Mouse (Mus musculus): ENCODE measurements at regions not wholly inside any gene's neighbourhood (a gene's known extent, or its start where the extent isn't known, plus 50 kb on each side); places are given as distances from the start of the nearest gene placed in this dataset.

- Histone ChIP-seq H3K4me3 (ENCODE audit: control insufficient read depth in 1 of 2, insufficient read depth in 1 of 2, low read depth in 1 of 2, low read length in 2 of 2) (no peak overlapping the region), H3K9ac (ENCODE audit: low read length) (no peak overlapping the region), H3K36me3 (ENCODE audit: control insufficient read depth, insufficient read depth, low read length) (no peaks in the 10 kb centered on the region), H3K9me3 (ENCODE audit: control insufficient read depth, low read length) (0 out of 2 replicates have a peak, but pooled peaks cover 2% of the 10 kb centered on the region), H3K4me2 (ENCODE audit: low read length) (no peak overlapping the region), H3K27me3 (ENCODE audit: control insufficient read depth, insufficient read depth, low read length) (no peaks in the 10 kb centered on the region), H3K4me1 (ENCODE audit: control insufficient read depth in 2 of 2, insufficient read depth in 2 of 2, low read length in 2 of 2) (no peaks in the 10 kb centered on the region), H3K27ac (replicated peaks in 1 of 2; ENCODE audit: control insufficient read depth in 1 of 2, insufficient read depth in 1 of 2, low read depth in 2 of 2, low read length in 2 of 2) (no peak overlapping the region)
- ATAC-seq (ENCODE audit: insufficient number of reproducible peaks, insufficient read depth, low FRiP score, low read depth), result no peak
- WGBS, result 83% methylated on average over 8 of the region's 8 CpGs
Measured at GRCm38 (mm10) chr2:57424879-57425278, 187.4 kb downstream of the Gpd2 start.

- Histone ChIP-seq H3K9ac (ENCODE audit: low read length) (no peak overlapping the region), H3K4me1 (ENCODE audit: control insufficient read depth in 2 of 2, insufficient read depth in 2 of 2, low read length in 2 of 2) (no peaks in the 10 kb centered on the region), H3K9me3 (ENCODE audit: control insufficient read depth, low read length) (0 out of 2 replicates have a peak, but pooled peaks cover 2% of the 10 kb centered on the region), H3K4me2 (ENCODE audit: low read length) (no peak overlapping the region), H3K27me3 (ENCODE audit: control insufficient read depth, insufficient read depth, low read length) (no peaks in the 10 kb centered on the region), H3K4me3 (ENCODE audit: control insufficient read depth in 1 of 2, insufficient read depth in 1 of 2, low read depth in 1 of 2, low read length in 2 of 2) (no peak overlapping the region), H3K27ac (replicated peaks in 1 of 2; ENCODE audit: control insufficient read depth in 1 of 2, insufficient read depth in 1 of 2, low read depth in 2 of 2, low read length in 2 of 2) (no peak overlapping the region), H3K36me3 (ENCODE audit: control insufficient read depth, insufficient read depth, low read length) (no peaks in the 10 kb centered on the region)
- no peak for ATAC-seq (ENCODE audit: insufficient number of reproducible peaks, insufficient read depth, low FRiP score, low read depth)
- 87% methylated on average over 5 of the region's 5 CpGs for WGBS
Measured at GRCm38 (mm10) chr2:57425439-57425838, 188.0 kb downstream of the Gpd2 start.

- Histone ChIP-seq H3K4me1 (ENCODE audit: control insufficient read depth in 2 of 2, insufficient read depth in 2 of 2, low read length in 2 of 2) (no peaks in the 10 kb centered on the region), H3K36me3 (ENCODE audit: control insufficient read depth, insufficient read depth, low read length) (no peaks in the 10 kb centered on the region), H3K27me3 (ENCODE audit: control insufficient read depth, insufficient read depth, low read length) (no peaks in the 10 kb centered on the region), H3K9ac (ENCODE audit: low read length) (no peak overlapping the region), H3K27ac (replicated peaks in 1 of 2; ENCODE audit: control insufficient read depth in 1 of 2, insufficient read depth in 1 of 2, low read depth in 2 of 2, low read length in 2 of 2) (no peak overlapping the region), H3K9me3 (ENCODE audit: control insufficient read depth, low read length) (no peaks in the 10 kb centered on the region), H3K4me3 (ENCODE audit: control insufficient read depth in 1 of 2, insufficient read depth in 1 of 2, low read depth in 1 of 2, low read length in 2 of 2) (no peak overlapping the region), H3K4me2 (ENCODE audit: low read length) (no peak overlapping the region)
- ATAC-seq (ENCODE audit: insufficient number of reproducible peaks, insufficient read depth, low FRiP score, low read depth), result no peak
- 86% methylated on average over 6 of the region's 6 CpGs for WGBS
Measured at GRCm38 (mm10) chr2:57450996-57451770, 213.7 kb downstream of the Gpd2 start.

DNA sequence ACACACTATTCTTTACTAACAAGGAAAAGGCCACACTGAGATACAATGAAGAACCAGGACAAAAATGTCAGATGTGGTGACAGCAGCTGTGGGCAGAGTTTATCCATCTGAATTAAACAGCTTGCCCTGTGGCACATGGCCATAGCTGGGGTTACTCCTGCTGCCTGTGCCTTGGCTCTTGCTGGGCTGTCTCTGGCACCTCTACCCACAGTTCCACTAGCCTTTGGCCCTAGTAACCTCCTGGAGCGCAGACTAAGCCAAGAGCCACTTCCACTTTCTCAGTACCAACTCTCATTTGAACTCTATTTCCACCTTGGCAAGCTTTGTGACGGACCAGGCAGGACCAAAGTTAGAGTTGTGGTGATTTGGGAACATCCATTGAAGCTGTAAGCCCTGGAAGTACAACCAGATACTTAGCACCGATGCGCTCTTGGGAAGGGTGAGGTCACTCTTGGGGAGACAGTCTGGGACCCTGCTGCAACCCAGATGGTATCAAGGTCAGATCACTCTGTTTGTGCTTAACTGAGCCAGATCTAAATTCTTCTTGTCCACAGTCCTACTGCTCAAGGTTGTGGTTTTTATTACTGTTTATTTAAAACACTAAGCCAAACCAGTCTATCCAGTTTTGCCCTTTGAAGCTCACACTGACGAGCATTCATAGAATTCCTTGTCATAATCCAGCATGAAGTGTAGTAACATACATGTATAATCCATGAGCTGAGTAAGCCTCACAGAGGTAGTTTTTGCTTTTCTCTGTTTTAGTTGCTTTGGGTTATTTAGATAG, 216.7 kb downstream of the Gpd2 start:
- Histone ChIP-seq H3K9ac (ENCODE audit: low read length) (no peak overlapping the region), H3K4me2 (ENCODE audit: low read length) (no peak overlapping the region), H3K4me3 (ENCODE audit: control insufficient read depth in 1 of 2, insufficient read depth in 1 of 2, low read depth in 1 of 2, low read length in 2 of 2) (no peak overlapping the region), H3K9me3 (ENCODE audit: control insufficient read depth, low read length) (no peaks in the 10 kb centered on the region), H3K36me3 (ENCODE audit: control insufficient read depth, insufficient read depth, low read length) (no peaks in the 10 kb centered on the region), H3K27me3 (ENCODE audit: control insufficient read depth, insufficient read depth, low read length) (no peaks in the 10 kb centered on the region), H3K4me1 (ENCODE audit: control insufficient read depth in 2 of 2, insufficient read depth in 2 of 2, low read length in 2 of 2) (no peaks in the 10 kb centered on the region), H3K27ac (replicated peaks in 1 of 2; ENCODE audit: control insufficient read depth in 1 of 2, insufficient read depth in 1 of 2, low read depth in 2 of 2, low read length in 2 of 2) (no peak overlapping the region)
- 89% methylated on average over 5 of the region's 5 CpGs for WGBS
- ATAC-seq (ENCODE audit: insufficient number of reproducible peaks, insufficient read depth, low FRiP score, low read depth), result no peak

GRCm38 (mm10) chr2:57459901-57460300, 222.5 kb downstream of the Gpd2 start:
- no peak for ATAC-seq (ENCODE audit: insufficient number of reproducible peaks, insufficient read depth, low FRiP score, low read depth)
- Histone ChIP-seq H3K4me2 (ENCODE audit: low read length) (no peak overlapping the region), H3K36me3 (ENCODE audit: control insufficient read depth, insufficient read depth, low read length) (no peaks in the 10 kb centered on the region), H3K27me3 (ENCODE audit: control insufficient read depth, insufficient read depth, low read length) (no peaks in the 10 kb centered on the region), H3K9ac (ENCODE audit: low read length) (no peak overlapping the region), H3K4me3 (ENCODE audit: control insufficient read depth in 1 of 2, insufficient read depth in 1 of 2, low read depth in 1 of 2, low read length in 2 of 2) (no peak overlapping the region), H3K27ac (replicated peaks in 1 of 2; ENCODE audit: control insufficient read depth in 1 of 2, insufficient read depth in 1 of 2, low read depth in 2 of 2, low read length in 2 of 2) (no peak overlapping the region), H3K9me3 (ENCODE audit: control insufficient read depth, low read length) (no peaks in the 10 kb centered on the region), H3K4me1 (ENCODE audit: control insufficient read depth in 2 of 2, insufficient read depth in 2 of 2, low read length in 2 of 2) (no peaks in the 10 kb centered on the region)
- 84% methylated on average over 2 of the region's 2 CpGs for WGBS

- no peak for ATAC-seq (ENCODE audit: insufficient number of reproducible peaks, insufficient read depth, low FRiP score, low read depth)
- Histone ChIP-seq H3K4me2 (ENCODE audit: low read length) (no peak overlapping the region), H3K4me1 (ENCODE audit: control insufficient read depth in 2 of 2, insufficient read depth in 2 of 2, low read length in 2 of 2) (no peaks in the 10 kb centered on the region), H3K27ac (replicated peaks in 1 of 2; ENCODE audit: control insufficient read depth in 1 of 2, insufficient read depth in 1 of 2, low read depth in 2 of 2, low read length in 2 of 2) (no peak overlapping the region), H3K4me3 (ENCODE audit: control insufficient read depth in 1 of 2, insufficient read depth in 1 of 2, low read depth in 1 of 2, low read length in 2 of 2) (no peak overlapping the region), H3K9me3 (ENCODE audit: control insufficient read depth, low read length) (no peaks in the 10 kb centered on the region), H3K27me3 (ENCODE audit: control insufficient read depth, insufficient read depth, low read length) (no peaks in the 10 kb centered on the region), H3K36me3 (ENCODE audit: control insufficient read depth, insufficient read depth, low read length) (no peaks in the 10 kb centered on the region), H3K9ac (ENCODE audit: low read length) (no peak overlapping the region)
- 37% methylated on average over 3 of the region's 3 CpGs for WGBS
Measured at GRCm38 (mm10) chr2:57473873-57474272, 236.4 kb downstream of the Gpd2 start.

GRCm38 (mm10) chr2:57492116-57492515, 254.7 kb downstream of the Gpd2 start:
- H3K4me3 ChIP-seq (ENCODE audit: control insufficient read depth in 1 of 2, insufficient read depth in 1 of 2, low read depth in 1 of 2, low read length in 2 of 2), result no peak overlapping the region
- no peaks in the 10 kb centered on the region for H3K36me3 ChIP-seq (ENCODE audit: control insufficient read depth, insufficient read depth, low read length)
- no peaks in the 10 kb centered on the region for H3K27me3 ChIP-seq (ENCODE audit: control insufficient read depth, insufficient read depth, low read length)
- H3K4me2 ChIP-seq (ENCODE audit: low read length), result no peak overlapping the region
- no peak overlapping the region for H3K9ac ChIP-seq (ENCODE audit: low read length)
- whole genome bisulfite sequencing, result 74% methylated on average over 4 of the region's 4 CpGs
- no peak for ATAC-seq (ENCODE audit: insufficient number of reproducible peaks, insufficient read depth, low FRiP score, low read depth)
- H3K4me1 ChIP-seq (ENCODE audit: control insufficient read depth in 2 of 2, insufficient read depth in 2 of 2, low read length in 2 of 2), result no peaks in the 10 kb centered on the region
- no peaks in the 10 kb centered on the region for H3K9me3 ChIP-seq (ENCODE audit: control insufficient read depth, low read length)
- no peak overlapping the region for H3K27ac ChIP-seq (replicated peaks in 1 of 2; ENCODE audit: control insufficient read depth in 1 of 2, insufficient read depth in 1 of 2, low read depth in 2 of 2, low read length in 2 of 2)

Data from heart, embryonic 14.5 days (tissue).